Mouse (Mus musculus): ENCODE data around the gene Rai2.
A peak's percentile ranks its signal among the peaks of the same experiment; 100 is the strongest.
"Not testable (repeated sequence)": the region's sequence is repeated elsewhere in the genome, so short reads cannot be mapped to it uniquely, and the experiment has no call there.

Gene Rai2

DNA sequence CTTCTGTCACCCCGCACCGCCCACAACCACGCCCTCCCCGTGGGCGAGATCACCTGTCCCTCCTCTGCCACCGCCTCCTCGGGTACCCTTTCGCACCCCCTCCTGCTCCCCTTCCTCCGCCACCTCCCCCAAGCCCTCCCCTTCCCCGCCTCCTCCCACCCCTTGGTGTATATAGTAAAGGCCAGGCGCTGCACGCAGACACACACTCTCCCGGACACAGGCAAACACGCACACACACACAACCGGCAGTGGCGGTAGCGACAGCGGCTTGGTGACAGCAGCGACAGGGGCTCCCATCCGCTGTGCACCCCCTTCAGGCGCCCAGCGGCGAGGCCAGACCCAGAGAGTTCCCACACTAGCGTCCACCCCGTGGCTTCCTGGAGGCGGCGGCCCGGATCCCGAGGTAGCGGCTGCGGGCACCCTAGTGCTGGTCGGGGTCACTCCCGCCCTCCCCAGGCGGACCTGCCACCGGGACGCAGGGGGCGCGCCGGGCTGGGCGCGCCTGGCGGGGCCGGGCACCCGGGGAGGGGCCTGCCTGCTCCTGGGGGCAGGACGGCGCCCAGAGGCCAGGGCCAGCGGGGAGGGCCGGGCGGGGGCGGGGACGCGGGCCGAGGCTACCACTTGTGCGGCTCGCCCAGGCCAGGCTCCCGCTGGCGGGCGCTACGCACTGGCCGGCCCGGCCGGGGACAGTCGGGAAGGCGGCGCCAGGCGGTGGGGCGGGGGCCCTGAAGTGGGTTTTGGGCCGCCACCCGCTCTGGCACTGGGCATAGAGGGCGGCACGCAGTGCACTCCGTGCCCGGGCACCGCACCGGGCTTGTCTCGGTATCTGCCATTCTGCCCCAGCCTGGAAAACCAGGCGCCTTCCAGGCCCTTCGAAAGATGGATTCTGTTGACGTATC, at the start of gene Rai2:
TSS of gene Rai2 (plus strand) at position 205 of the 899 bp plus-strand sequence.
- no peak for DNase-seq

DNA sequence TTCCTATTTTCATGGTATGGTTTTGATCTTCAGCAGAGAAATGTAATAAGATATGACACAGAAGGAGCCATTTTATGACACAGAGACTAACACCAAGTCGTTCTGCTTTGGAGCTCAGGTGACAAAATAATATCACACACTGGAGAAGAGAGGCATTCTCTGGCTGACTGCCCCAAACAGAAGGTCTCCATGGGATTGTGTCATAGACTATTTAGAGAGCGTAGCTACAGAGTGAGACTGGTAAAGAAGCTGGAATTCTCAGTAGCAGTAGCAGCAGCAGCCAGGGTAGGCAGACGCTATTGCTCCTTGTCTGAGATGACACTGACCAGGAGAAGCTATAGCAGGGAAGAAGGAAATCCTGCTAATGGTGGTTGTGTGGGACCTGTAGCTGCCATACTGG, 27.5 kb upstream of the Rai2 start:
- no peak for DNase-seq

DNA sequence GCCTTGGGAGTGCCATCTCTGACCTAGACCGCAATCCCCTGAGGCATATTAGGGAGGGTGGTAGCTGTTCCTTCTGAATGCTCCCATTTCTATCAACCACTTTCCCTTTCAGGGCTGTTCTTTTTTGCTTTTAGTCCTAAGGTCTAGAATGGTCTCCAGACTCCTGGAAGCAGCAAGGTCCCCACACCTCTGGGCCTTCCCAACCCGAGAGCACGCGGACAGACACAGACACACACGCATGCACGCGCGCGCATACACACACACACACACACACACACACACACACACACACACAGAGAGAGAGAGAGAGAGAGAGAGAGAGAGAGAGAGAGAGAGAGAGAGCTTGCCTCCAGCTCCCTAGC, 385 bp upstream of the Rai2 start:
- DNase-seq: no peak

DNA sequence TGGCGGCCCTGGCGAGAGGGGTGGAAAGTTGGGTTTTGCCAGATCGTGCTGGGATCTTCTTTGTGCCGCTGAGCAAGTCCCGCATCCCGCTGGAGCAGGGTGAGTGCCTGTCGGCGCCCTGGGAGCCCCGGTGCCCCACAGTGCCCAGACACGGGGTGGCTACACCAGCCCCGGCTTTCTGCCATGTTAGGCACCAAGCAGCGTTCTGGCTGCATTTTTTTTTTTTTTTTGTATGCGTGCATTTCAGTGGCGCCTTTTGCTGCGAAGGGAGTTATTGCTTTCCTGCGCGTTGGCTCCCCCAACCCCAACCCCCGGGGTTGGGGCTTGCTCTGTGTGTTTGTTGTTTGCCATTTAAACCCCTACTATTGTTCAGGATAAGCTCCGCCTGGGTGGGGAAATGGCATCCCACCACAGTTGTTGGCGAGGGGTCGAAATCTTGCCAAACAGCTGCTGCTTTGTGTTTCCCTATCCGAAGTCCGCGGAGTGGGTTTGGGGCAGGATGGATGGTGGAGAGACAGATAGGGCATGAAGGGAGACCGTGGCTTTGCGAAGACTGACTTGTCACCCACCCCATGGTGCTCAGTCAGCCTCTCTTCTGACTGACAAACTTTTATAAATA, 1.0 kb downstream of the Rai2 start:
- DNase-seq: no peak

DNA sequence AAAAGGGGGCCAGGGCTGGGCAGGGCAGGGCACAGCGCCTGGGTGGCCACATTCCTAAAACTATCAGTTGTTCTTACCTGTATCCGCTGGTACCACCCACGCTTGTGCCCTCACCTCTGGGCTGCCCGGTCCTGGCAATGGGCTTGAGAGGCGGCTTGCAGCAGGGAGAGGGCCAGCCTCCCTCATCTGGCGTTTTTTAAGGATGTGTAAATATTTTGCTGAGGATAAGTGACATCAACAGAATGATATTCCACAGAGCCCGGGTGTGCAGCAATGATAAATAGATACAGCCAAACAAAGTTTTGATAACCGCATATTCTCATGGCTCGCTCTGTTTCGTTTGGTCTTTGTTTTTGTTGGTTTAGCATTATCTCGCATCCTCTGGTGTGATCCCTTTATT, 1.7 kb downstream of the Rai2 start:
- DNase-seq: no peak

DNA sequence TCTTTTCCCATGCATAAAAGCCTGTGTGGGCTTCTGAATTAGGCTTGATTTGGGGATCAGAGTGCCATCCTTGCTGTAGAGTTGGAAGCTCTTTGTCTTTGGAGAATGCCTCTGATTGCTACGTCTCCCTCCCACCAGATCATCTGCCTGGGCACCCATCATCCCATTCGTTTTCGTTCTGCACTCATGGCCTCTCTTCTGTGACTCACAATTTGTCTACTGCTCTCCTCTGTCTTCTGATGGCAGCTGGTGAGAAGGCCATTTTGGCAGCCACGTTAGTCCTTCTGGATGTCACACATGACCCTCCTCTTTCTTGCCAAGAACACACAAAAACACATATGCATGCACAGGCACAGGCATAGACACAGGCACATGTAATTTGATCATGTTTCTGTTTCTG, 4.2 kb downstream of the Rai2 start:
- DNase-seq: no peak

DNA sequence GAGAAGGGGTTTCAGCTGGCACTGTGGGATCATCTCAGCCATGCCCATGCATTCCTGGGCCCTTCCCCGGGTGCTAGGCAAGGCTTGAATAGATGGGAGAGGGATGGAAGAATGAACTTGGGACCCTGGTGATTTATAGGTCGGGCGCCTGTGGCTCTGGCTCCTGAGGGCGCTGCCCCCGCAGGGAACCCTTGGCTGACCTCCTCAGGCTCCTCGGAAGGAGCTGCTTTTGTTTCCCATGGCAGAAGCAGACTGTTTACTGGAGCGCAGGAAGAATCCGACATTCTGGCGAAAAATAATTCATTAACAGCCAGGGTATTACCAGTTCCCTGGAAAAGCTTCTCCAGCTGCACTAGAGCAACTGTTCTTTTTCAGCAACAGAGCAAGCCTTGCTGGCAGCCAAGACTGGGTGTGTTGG, 6.5 kb downstream of the Rai2 start:
- DNase-seq: no peak

DNA sequence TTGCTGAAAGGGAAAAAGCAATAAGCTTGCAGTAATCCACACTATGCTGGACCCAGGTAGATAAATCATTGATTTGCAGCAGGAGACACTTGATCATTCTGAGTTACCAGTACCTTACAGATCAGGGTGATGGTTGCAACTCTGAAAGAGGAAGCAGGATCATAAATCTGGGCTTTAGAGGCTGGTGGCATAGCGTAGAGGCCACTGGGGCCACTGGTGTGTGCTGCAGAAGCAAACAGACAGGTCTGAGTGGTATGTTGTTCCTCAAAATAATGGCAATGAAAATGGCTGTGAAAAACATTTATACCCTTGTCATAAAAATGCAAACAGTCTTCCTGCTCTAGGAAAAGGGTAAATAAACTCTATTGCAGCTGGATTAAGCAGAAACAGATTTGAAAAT, 9.4 kb downstream of the Rai2 start:
- DNase-seq: no peak

DNA sequence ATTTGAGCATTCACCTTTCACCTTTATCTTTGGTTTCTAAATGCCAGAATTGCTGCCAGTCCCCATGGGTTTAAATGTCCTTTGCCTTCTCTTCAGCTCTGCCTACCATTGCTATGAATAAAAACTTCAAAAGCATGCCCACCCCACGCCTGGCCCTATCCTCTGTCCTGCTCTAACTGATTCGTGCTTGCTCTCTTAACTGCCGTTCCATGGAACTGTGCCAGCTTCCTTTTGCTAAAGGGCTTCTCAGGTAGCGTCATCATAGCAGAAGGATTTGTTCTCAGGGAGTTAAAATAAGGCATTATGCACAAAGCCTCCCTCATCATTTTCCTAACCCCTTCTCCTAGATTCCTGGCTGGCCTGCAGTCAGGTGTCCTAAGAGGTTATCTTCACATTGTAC, 11.6 kb downstream of the Rai2 start:
- DNase-seq: no peak

DNA sequence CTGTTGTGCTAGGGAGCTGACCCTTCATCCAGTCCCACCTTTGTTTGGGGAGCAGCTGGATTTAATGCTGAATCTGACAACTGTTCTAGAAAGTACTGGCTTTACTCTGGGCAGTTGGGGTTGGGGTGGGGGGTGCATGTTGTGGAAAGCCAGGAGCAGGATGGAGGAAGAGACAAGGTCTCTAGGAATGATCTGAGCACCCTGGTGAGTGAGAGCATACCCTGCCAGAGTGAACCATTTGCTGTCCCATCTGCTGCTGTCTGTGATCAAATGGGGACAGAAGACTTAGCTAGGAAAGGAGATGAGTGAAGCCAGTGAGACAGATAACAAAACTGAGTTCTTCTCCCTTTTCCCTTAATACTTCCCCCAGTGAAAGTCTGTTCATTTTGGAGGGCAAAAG, 13.2 kb downstream of the Rai2 start:
- no peak for DNase-seq

DNA sequence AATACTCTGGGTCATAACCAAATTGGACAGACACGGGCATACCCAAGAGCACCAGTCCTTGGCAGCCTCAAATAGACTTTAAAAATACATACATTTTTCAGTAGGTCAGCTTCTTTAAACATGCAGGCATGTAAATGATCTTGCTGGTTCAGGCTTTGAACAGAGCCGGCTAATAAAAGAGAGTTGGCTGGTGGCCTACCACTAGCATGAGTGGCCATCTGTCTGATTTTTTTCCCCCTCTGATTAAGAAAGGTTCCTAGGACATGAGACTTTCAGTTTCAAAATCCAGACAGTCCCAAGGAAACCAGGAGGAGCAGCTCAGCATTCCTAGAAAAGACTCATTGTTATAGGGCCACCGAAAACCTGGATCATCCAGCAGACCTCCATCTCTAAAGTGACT, 15.0 kb downstream of the Rai2 start:
- DNase-seq: no peak

DNA sequence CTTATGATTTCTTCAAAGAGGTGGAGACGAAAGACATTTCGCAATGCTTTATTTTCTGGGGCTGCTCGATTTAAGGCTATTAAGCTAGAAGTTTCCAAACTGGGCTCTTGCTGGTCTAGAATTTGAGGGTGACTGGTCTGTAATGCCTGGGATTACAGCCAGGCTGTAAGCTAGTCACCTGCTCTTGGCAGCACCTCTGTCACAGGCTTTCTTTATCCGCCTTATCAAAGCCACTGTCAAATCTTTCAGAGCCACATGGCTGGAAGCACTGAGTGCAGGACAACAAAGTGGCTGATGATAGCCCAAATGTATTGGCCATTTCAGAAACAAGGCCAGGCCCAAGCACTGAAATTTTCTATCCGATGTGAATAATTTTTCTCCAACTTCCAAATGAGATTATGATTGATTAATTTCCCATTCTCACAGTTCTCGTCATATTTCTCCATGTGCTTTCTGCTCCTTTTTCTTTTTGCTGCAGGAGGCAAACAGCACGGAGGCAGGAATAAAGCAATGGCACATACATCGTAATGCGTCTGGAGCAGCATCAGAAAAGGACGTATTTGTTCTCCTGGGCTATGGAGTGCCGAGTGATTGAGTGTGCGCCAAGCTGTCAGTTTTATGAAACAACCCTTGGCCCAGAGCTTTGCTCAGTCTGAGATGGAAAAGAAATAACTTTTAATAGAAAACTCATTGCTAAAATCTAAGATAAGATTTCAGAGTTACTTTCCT, 16.9 kb downstream of the Rai2 start:
- DNase-seq: no peak

DNA sequence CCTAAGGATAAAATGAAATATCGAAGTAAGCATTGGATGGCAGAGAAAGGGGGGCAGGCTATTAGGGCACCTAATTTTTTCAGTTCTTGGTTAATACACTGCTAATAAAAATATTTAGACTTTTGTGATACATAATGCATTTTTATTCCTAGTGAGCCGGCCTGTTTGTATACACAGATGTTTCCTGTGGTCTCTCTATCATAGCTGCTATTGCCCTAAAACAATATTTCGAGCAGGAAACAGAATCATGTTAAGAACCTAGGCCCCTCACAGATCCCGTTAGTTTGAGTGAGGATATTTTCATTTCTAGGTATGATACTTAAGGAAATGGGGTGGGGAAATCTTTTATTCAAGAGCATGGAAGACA, 17.4 kb downstream of the Rai2 start:
- DNase-seq: no peak

DNA sequence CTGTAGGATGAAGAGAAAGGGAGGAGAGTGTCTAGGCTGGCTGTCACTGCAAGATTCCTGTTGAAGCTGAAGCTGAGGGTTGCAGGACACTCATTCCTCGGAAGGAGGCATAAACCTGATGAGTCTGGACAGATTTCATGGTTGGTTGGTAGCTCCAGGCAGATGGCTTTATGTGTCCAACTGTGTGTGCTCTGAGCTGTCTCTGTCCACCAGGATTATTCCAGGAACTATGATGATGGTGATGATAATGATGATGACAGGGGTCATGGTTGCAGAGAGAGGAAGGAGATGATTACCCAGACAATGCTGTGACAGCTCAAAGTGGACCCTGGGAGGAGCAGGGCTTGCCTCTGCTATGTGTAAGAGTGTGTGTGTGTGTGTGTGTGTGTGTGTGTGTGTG, 22.5 kb downstream of the Rai2 start:
- DNase-seq: no peak

DNA sequence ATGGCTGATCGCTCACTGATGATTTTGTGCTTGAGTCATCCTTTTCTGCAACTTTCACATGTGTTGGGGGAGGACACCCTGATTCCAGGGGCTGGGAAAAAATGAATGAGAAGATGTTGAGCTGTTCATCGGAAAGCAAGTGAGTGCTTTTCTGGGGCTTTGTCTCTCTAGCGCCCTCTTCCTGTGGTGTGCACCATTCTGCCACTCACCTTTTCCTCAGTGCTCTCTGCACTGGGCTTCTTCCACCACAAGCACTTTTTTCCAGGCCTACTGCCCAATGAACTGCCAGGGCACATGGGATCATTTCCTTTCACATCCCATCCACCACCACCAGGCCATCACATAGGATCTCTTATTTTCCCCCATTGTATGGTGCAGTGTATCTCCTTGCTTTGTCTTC, 26.2 kb downstream of the Rai2 start:
- no peak for DNase-seq

DNA sequence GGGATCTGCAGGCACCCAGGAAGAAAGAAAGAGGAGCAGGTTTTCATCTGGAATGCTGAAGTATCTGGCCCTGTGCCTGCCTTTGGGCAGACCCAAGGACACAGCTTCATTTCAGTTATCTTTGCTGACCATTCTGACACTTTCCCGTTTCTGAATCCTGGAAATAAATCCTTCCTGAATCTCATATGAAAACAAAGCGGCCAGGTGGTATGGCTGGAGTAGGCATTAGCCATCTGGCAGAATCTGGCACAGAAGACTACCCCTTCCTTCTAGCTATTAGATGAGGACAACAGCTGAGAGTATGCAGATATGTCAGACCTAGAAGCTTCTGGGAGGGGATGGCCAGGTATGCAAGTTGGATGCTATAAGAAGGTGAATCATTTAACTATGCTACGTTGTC, 28.4 kb downstream of the Rai2 start:
- DNase-seq: no peak

DNA sequence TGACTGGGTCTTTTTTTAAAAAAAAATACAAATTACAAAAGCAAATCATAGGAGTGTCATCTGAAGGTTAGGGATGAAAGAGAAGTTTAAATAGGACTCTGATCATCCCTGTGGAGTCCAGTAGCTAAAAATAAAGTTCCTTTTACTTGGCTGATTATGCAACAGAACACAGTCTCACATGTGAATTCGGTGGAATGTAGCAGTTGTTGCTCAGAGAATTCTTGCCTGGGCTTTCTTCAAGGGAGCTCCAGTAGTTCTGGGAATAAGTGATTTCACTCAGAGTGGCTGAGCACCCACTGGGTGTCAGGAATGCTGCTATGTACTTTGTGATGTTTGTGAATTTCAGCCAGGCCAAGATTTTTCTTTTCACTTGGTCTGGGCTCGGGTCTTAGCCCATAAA, 30.5 kb downstream of the Rai2 start:
- DNase-seq: no peak

DNA sequence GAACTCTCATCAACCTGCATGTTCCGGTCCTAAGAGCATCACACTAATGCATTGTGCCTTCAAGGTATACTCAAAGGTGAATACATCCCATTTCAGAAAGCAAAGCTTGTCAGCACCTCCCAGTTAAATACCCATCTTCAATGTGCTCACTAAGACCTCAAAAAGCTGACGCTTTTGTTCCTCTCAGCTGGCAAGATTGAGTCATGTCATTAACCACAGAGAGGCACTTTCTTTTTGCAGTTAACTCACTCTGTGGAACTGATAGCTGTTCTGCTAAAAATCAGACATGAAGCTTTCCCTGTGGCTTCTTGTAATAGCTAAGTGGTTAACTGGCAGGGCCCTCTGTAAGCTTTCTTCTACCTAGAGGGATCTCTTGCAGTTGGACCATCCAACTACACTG, 36.6 kb downstream of the Rai2 start:
- no peak for DNase-seq

DNA sequence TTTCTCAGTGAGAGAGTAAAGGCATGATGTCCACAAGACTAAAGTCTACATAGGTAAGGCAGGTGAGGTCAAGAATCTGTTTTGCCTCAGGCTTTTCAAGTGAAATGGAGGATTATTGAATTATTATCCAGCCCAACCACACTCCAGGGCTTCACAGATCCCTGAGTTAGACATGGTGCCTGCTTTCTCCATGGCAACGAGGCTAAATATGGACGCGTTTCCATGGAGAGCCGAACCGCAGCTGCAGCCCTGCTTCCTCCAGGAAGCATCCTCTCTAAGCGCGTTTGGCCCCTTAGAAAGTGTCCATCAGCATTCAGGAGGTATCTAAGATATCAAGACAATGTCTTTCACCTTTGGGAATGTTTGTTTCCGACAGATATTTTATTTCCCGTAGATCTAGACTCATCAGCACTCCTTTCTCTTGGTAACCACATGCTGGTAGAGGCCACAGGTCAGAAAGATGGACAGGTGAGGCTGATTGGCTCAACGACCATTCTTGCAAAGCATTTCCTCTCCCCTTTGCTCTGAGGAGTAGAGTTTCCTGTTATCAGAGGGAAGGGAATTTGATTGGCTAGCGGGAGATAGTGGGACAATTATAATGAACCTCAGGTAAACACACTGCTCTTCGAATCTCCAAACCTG, 59.6 kb downstream of the Rai2 start:
- peak; percentile 13 for DNase-seq

DNA sequence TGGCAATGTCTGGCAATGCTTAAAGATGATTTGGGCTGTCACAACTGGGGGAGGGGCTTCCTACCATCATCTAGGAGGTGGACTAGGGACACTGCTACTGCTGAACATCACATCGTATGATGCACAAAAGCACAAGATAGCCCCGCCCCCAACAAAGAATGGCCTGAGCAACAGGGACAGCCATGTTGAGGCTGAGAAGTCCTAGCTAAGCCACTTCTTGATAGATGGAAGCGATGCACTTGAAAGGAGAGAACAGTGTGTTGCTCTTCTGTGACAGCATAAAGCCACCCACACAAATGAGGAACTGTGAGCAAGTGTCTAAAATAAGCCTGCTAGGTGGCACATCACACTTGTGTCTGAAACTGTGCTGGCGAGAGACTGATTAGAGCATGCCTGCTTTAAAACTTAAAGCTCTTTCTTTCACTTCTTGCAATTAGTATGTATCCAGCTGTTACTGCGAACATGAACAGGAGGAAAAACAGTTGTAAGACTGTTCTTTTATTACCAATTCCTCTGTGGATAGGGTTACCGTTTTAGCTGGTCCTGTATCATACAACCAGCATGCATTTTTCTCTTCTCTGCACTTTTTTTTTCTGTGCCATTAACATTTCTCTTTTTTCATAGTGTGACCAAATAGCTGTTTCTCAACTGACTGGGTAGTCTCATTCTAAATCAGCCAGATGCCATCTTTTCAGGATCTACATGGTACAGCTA, 63.6 kb downstream of the Rai2 start:
- DNase-seq: peak; percentile 22

DNA sequence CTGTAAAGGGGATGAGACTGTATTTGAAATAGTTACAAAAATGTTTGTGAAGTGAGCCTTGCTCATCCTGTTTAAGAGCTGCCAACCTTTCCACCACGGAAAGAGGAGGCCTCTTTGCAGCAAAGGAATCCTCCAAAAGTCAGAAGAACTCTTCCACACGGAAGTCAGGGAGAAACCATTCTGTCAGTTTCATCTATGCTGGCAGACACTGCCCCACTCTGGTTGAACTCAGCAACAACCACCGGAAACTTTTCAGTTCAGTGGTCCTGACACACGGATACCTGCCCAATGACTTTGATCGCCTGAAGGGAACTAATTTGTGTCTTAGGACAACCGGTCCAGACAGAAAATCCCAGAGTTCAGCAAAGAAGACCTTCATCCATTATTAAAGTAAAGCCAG, 73.3 kb downstream of the Rai2 start:
- DNase-seq: peak; percentile 7

DNA sequence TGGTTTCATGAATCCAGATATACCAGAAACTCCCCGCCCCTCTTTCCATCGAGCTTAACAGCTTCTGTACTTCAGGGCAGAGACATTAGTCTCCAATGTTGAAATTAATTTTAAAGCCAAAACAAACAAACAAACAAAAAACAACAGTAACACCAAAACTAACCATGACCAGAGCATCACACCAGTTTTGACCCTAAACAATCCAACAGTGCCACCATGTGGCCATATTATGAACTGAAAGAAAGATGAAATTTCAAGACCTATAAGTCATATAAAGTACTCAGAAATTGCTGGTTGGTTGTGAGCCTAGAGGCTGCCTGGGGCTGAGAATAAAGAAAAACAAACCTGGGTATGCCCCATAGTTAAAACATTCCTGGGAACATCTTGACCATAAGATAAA, 109.3 kb downstream of the Rai2 start:
- not testable (repeated sequence) for DNase-seq

Data from right cerebral cortex, postnatal 25 days (tissue).